Mouse (Mus musculus) liver, embryonic 14.5 days (tissue): ENCODE data around the gene Ssh2. TPM values are rescaled to one million over a fixed set of nuclear protein-coding genes. Genes with fewer than 3 reads are reported as not detected.
A peak's percentile ranks its signal among the peaks of the same experiment; 100 is the strongest.

Source experiments
- ATAC-seq: fragments of 200-750 bp; cut with Nextera tagmentation; 2 replicates; pipeline ENCODE4 v1.8.0; 2017; ENCODE audit warnings: moderate number of reproducible peaks, mild to moderate bottlenecking, moderate library complexity; ENCODE audit not compliant: insufficient read depth
- DNase-seq, 3 experiments: peaks; one replicate each; pipeline ENCODE4 v3.0.0-alpha.2; 2012 to 2013; ENCODE audit warnings: low read depth in 3 of 3, low spot score in 3 of 3
- H3K27ac ChIP-seq: fragments of 300-500 bp; sonication (generic); 2 replicates; pipeline ENCODE4 v1.5.1; 2014; ENCODE audit warnings: moderate library complexity, mild to moderate bottlenecking, control low read depth, inconsistent platforms
- H3K27me3 ChIP-seq: fragments of 300-500 bp; sonication (generic); 2 replicates; pipeline ENCODE4 v1.6.1; 2014; ENCODE audit warnings: mild to moderate bottlenecking, low read length, moderate library complexity; ENCODE audit not compliant: control insufficient read depth, insufficient read depth
- H3K36me3 ChIP-seq: fragments of 300-500 bp; sonication (generic); replicated peaks from 2 replicates; pipeline ENCODE4 v1.6.1; 2014; ENCODE audit warnings: low read depth; ENCODE audit not compliant: control insufficient read depth, insufficient read depth
- H3K4me1 ChIP-seq, 2 experiments: fragments of 200-500 bp in 1 of 2; fragments of 300-500 bp in 1 of 2; sonication (generic) in 1 of 2; replicated peaks; 2 replicates each; pipeline ENCODE4 v1.6.1; 2012 to 2014; ENCODE audit warnings: antibody characterized with exemption in 1 of 2, inconsistent platforms in 1 of 2, low read length in 1 of 2; ENCODE audit not compliant: control insufficient read depth in 2 of 2, insufficient read depth in 2 of 2
- H3K4me2 ChIP-seq: fragments of 300-500 bp; sonication (generic); 2 replicates; pipeline ENCODE4 v1.6.1; 2014; ENCODE audit warnings: low read depth, mild to moderate bottlenecking, control low read depth, moderate library complexity
- H3K4me3 ChIP-seq, 2 experiments: fragments of 200-500 bp in 1 of 2; fragments of 300-500 bp in 1 of 2; sonication (generic) in 1 of 2; 2 replicates each; pipeline ENCODE4 v1.5.1; 2012 to 2014; ENCODE audit warnings: low read depth in 2 of 2, low read length in 2 of 2, mild to moderate bottlenecking in 2 of 2, control low read depth in 1 of 2, inconsistent platforms in 1 of 2, moderate library complexity in 1 of 2; ENCODE audit not compliant: insufficient read depth in 1 of 2
- H3K9ac ChIP-seq: fragments of 300-500 bp; sonication (generic); replicated peaks from 2 replicates; pipeline ENCODE4 v1.6.1; 2014; ENCODE audit warnings: mild to moderate bottlenecking, control low read depth, moderate library complexity
- H3K9me3 ChIP-seq: fragments of 300-500 bp; sonication (generic); 2 replicates; pipeline ENCODE4 v1.6.1; 2016; ENCODE audit warnings: low read length, mixed read lengths; ENCODE audit not compliant: control insufficient read depth
- CTCF ChIP-seq: IDR thresholded peaks from 2 replicates; pipeline ENCODE4 v1.5.1; 2016; ENCODE audit warnings: antibody characterized with exemption, low read depth, control low read depth
- EP300 ChIP-seq: IDR thresholded peaks from 2 replicates; pipeline ENCODE4 v1.6.1; 2016; ENCODE audit warnings: antibody characterized with exemption, low read depth
- WGBS: fragments of 180-500 bp; shearing (Covaris S2); extraction: QIAGEN DNeasy Blood & Tissue Kit; methylation state at CpG from one replicate; pipeline ENCODE4 v1.1.7; 2014; ENCODE audit not compliant: insufficient replicate concordance; 5-methylcytosine and 5-hydroxymethylcytosine counted together
- polyA plus RNA-seq, 2 experiments: library from polyadenylated mRNA; depleted of rRNA in 1 of 2; stranded (reverse) in 1 of 2; unstranded in 1 of 2; fragments of >200 nt; fragmentation: Nextera tagmentation in 1 of 2; extraction: Ambion mirVana in 1 of 2; gene quantifications; 2 replicates each; pipeline versions ENCODE4 v1.2.1 to v1.2.3; 2012 to 2014

Gene Ssh2
- polyA plus RNA-seq, 2 experiments: 2.5 to 3.6 TPM

GRCm38 (mm10) chr11:77442186-77443170 is 226.4 kb downstream of the Ssh2 start:
- H3K4me3 ChIP-seq: no peak overlapping the region
- no peak for TF ChIP-seq CTCF
- TF ChIP-seq EP300: no peak
- no peak overlapping the region for H3K27ac ChIP-seq
- H3K4me1 ChIP-seq: peaks cover 12% of the 10 kb centered on the region in 2 experiments; a peak in 3 of 4 replicates
- no peak overlapping the region for H3K9ac ChIP-seq
- H3K27me3 ChIP-seq: no peaks in the 10 kb centered on the region
- DNase-seq: no peak
- ATAC-seq: no peak
- WGBS: 54% methylated on average over 7 of the region's 7 CpGs
- no peak overlapping the region for H3K4me2 ChIP-seq
- no peaks in the 10 kb centered on the region for H3K9me3 ChIP-seq
- no peaks in the 10 kb centered on the region; the same call in 1 of the 2 replicates for H3K36me3 ChIP-seq

- Histone ChIP-seq H3K27me3 (no peaks in the 10 kb centered on the region), H3K27ac (no peak overlapping the region), H3K9me3 (no peaks in the 10 kb centered on the region), H3K9ac (no peak overlapping the region), H3K4me3 (no peak overlapping the region), H3K4me1 (peaks cover 12% of the 10 kb centered on the region in 2 experiments; a peak in 3 of 4 replicates), H3K36me3 (peaks cover 2% of the 10 kb centered on the region; the same call in 1 of the 2 replicates), H3K4me2 (no peak overlapping the region)
- DNase-seq (no peak), ATAC-seq (no peak)
- TF ChIP-seq EP300: no peak
- no peak for TF ChIP-seq CTCF
- 41% methylated on average over 2 of the region's 2 CpGs for WGBS
Observed at GRCm38 (mm10) chr11:77444939-77445338, 228.9 kb downstream of the Ssh2 start.

GRCm38 (mm10) chr11:77446628-77447041 is 230.5 kb downstream of the Ssh2 start:
- Histone ChIP-seq H3K9ac (no peak overlapping the region), H3K4me1 (peaks cover 12% of the 10 kb centered on the region in 2 experiments; a peak in 3 of 4 replicates), H3K36me3 (peaks cover 2% of the 10 kb centered on the region; the same call in 1 of the 2 replicates), H3K4me3 (no peak overlapping the region), H3K4me2 (no peak overlapping the region), H3K27ac (peak overlapping the region; percentile 55), H3K9me3 (no peaks in the 10 kb centered on the region), H3K27me3 (no peaks in the 10 kb centered on the region)
- peak; percentile 83 for TF ChIP-seq CTCF
- TF ChIP-seq EP300: no peak
- DNase-seq: peak; percentile 46 to 70 (median 60)
- ATAC-seq: peak; percentile 89
- 7% methylated on average over 6 of the region's 6 CpGs for WGBS

- H3K4me3 ChIP-seq: no peak overlapping the region
- H3K27ac ChIP-seq: no peak overlapping the region
- no peak overlapping the region for H3K9ac ChIP-seq
- H3K36me3 ChIP-seq: peaks cover 3% of the 10 kb centered on the region; the same call in 1 of the 2 replicates
- no peaks in the 10 kb centered on the region for H3K9me3 ChIP-seq
- TF ChIP-seq CTCF (no peak), EP300 (no peak)
- H3K27me3 ChIP-seq: no peaks in the 10 kb centered on the region
- ATAC-seq (no peak), DNase-seq (no peak)
- no peak overlapping the region for H3K4me2 ChIP-seq
- 73% methylated on average over 7 of the region's 7 CpGs for WGBS
- peaks cover 12% of the 10 kb centered on the region in 2 experiments; a peak in 3 of 4 replicates for H3K4me1 ChIP-seq
Observed at GRCm38 (mm10) chr11:77449224-77449623, 233.1 kb downstream of the Ssh2 start.

- WGBS: 74% methylated on average over 2 of the region's 2 CpGs
- Histone ChIP-seq H3K36me3 (peaks cover 5% of the 10 kb centered on the region; the same call in 1 of the 2 replicates), H3K27ac (no peak overlapping the region), H3K27me3 (no peaks in the 10 kb centered on the region), H3K9me3 (no peaks in the 10 kb centered on the region), H3K4me1 (peaks cover 4% of the 10 kb centered on the region in 2 experiments; a peak in 2 of 4 replicates), H3K9ac (no peak overlapping the region), H3K4me2 (no peak overlapping the region), H3K4me3 (no peak overlapping the region)
- DNase-seq: no peak
- no peak for ATAC-seq
- no peak for TF ChIP-seq EP300
- no peak for TF ChIP-seq CTCF
Observed at GRCm38 (mm10) chr11:77451670-77452069, 235.6 kb downstream of the Ssh2 start.
